Mouse (Mus musculus) spleen, adult 18-20 months (tissue): ENCODE results near the gene Olfr346.

ENCODE experiments used
- DNase-seq, 2 experiments: peaks; one replicate each; pipeline ENCODE4 v3.0.0; 2022; ENCODE audit warnings: mixed read lengths in 2 of 2

Gene Olfr346

DNA sequence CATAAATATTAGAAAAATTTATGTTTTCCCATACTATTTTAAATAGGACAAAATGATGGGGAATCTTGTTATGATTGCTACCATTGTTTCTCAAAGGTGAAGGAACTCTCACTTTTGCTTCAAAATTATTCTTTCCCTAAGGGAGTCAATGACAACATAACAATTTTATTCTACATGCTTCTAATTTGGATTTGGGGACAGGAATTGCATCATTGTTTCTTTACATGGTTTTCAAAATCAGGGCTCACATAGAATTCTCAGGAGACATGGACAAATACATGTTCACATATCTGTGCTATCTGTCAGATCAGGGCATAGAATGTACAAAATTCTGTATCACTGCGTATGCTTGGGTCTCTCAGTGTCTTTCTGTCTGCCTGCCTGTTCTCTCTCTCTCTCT lies at the start of gene Olfr346:
Olfr346 (plus strand) TSS at position 301 of the 400 bp plus-strand sequence.
- no peak for DNase-seq

DNA sequence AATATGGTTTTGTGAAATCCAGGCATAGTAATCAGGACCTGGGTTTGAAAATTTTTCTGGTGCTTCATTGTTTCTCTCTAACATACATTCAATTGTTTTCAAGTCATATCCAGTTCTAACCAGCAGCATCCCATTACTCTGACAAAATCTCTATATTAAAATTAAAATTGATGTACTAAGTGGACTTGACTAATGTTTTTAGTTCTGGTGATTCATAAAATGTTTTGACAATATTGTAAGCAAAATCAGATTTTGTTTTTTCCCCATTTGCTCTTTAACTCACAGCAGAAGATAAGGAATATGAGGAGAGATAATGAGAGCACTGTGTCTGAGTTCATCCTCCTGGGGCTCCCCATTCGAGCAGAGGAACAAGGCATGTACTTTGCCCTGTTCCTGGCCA lies 45.8 kb upstream of the Olfr346 start, which contains the start of gene Olfr345:
Olfr345 (plus strand) TSS at position 301 of the 400 bp plus-strand sequence.
- no peak for DNase-seq

DNA sequence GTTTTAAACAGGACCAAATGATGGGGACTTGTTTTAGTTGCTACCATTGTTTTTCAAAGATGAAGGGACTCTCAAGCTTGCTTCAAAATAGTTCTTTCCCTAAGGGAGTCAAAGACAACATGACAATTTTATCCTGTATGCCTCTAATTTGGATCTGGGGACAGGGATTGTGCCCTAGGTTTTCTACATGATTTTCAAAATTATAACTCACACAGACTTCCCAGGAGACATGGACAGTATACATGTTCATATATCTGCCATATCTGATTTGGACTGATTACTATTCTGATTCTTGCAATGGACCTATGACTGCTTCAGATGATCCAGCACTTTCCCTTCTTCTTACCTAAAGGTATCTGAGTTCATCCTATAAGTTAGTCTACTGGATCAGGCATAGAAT lies 46.0 kb downstream of the Olfr346 start, which contains the start of gene Olfr347:
Olfr347 (plus strand) TSS at position 301 of the 400 bp plus-strand sequence.
- no peak for DNase-seq

DNA sequence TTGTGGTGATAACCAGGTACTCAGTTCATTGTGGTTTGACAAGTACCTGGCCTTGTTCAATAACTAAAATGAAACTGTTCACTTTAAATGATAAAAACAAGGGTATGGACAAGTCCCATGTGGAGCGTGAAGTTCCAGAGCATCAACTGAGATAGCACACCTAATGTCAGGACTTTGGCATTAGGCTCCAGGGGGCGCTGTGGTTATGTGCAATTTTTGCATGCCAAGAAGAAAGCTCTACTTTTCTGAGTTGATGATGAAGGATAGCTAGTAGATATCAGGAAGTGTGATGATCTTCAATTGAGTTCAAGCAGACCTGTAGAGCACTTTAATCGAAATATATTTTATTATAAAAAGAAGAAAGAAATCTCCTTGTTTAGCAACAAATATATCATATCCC lies 50.6 kb downstream of the Olfr346 start:
- DNase-seq = no peak
